Mouse (Mus musculus): ENCODE measurements around the gene Pcsk6. TPM values are rescaled to one million over a fixed set of nuclear protein-coding genes. Genes with fewer than 3 reads are reported as not detected.
"Not testable (repeated sequence)": the region's sequence is repeated elsewhere in the genome, so short reads cannot be mapped to it uniquely, and the experiment has no call there.

Gene Pcsk6
- total RNA-seq, 2 experiments from 2014 or later: 8.5 to 9.5 TPM

- intact Hi-C loops (cut with DNase I): no loop called here
- H3K27ac ChIP-seq: no peak overlapping the region
- no peak for TF ChIP-seq CTCF (IDR thresholded peaks at IDR 0.05)
- H3K4me3 ChIP-seq: no peak overlapping the region
- no peak for DNase-seq (ENCODE audit: extremely low spot score in 1 of 2, low spot score in 2 of 2)
Measured at GRCm38 (mm10) chr7:65914761-65915301, 53.3 kb downstream of the Pcsk6 start.

- H3K4me3 ChIP-seq: no peak overlapping the region
- intact Hi-C loops (cut with DNase I): no loop called here
- no peak for DNase-seq (ENCODE audit: extremely low spot score in 1 of 2, low spot score in 2 of 2)
- TF ChIP-seq CTCF (IDR thresholded peaks at IDR 0.05): no peak
- H3K27ac ChIP-seq: no peak overlapping the region
Measured at GRCm38 (mm10) chr7:65915821-65916220, 54.3 kb downstream of the Pcsk6 start.

GRCm38 (mm10) chr7:65916566-65916965, 55.0 kb downstream of the Pcsk6 start:
- DNase-seq (ENCODE audit: extremely low spot score in 1 of 2, low spot score in 2 of 2): no peak
- no peak for TF ChIP-seq CTCF (IDR thresholded peaks at IDR 0.05)
- intact Hi-C loops (cut with DNase I): no loop called here

GRCm38 (mm10) chr7:65918431-65918830, 56.9 kb downstream of the Pcsk6 start:
- Histone ChIP-seq H3K4me3 (no peak overlapping the region), H3K27ac (no peak overlapping the region)
- no peak for DNase-seq (ENCODE audit: extremely low spot score in 1 of 2, low spot score in 2 of 2)
- intact Hi-C loops (cut with DNase I): no loop called here
- no peak for TF ChIP-seq CTCF (IDR thresholded peaks at IDR 0.05)

More at GRCm38 (mm10) chr7:65916566-65916965, 55.0 kb downstream of the Pcsk6 start:
- H3K4me3 ChIP-seq: no peak overlapping the region
- H3K27ac ChIP-seq: no peak overlapping the region

- DNase-seq (ENCODE audit: extremely low spot score in 1 of 2, low spot score in 2 of 2): no peak
- H3K27ac ChIP-seq: no peak overlapping the region
- TF ChIP-seq CTCF (IDR thresholded peaks at IDR 0.05): no peak
- H3K4me3 ChIP-seq: no peak overlapping the region
- intact Hi-C loops (cut with DNase I): no loop called here
Measured at GRCm38 (mm10) chr7:65929398-65929797, 67.9 kb downstream of the Pcsk6 start.

- no peak for DNase-seq (ENCODE audit: extremely low spot score in 1 of 2, low spot score in 2 of 2)
- Histone ChIP-seq H3K4me3 (no peak overlapping the region), H3K27ac (no peak overlapping the region)
- TF ChIP-seq CTCF (IDR thresholded peaks at IDR 0.05): no peak
- intact Hi-C loops (cut with DNase I): loop anchor here (5.0 kb wide), 1 partner anchor 193 kb away; no protein-coding TSS in a partner anchor
Measured at GRCm38 (mm10) chr7:65930478-65930877, 68.9 kb downstream of the Pcsk6 start.

- not testable (repeated sequence) for DNase-seq (ENCODE audit: extremely low spot score in 1 of 2, low spot score in 2 of 2)
- intact Hi-C loops (cut with DNase I): loop anchor here (5.0 kb wide), 1 partner anchor 197 kb away; no protein-coding TSS in a partner anchor
Measured at GRCm38 (mm10) chr7:65934238-65934970, 72.9 kb downstream of the Pcsk6 start.

GRCm38 (mm10) chr7:65935211-65935610, 73.7 kb downstream of the Pcsk6 start:
- no peak overlapping the region for H3K4me3 ChIP-seq
- no peak for DNase-seq (ENCODE audit: extremely low spot score in 1 of 2, low spot score in 2 of 2)
- intact Hi-C loops (cut with DNase I): loop anchor here (5.0 kb wide), 1 partner anchor 233 kb away; no protein-coding TSS in a partner anchor
- peak; percentile 37 for TF ChIP-seq CTCF (IDR thresholded peaks at IDR 0.05)
- H3K27ac ChIP-seq: no peak overlapping the region

More at GRCm38 (mm10) chr7:65934238-65934970, 72.9 kb downstream of the Pcsk6 start:
- not testable (repeated sequence) for H3K27ac ChIP-seq, H3K4me3 ChIP-seq

- Histone ChIP-seq H3K4me3 (no peak overlapping the region), H3K27ac (no peak overlapping the region)
- DNase-seq (ENCODE audit: extremely low spot score in 1 of 2, low spot score in 2 of 2): no peak
- intact Hi-C loops (cut with DNase I): no loop called here
- no peak for TF ChIP-seq CTCF (IDR thresholded peaks at IDR 0.05)
Measured at GRCm38 (mm10) chr7:65940988-65941387, 79.5 kb downstream of the Pcsk6 start.

- Histone ChIP-seq H3K4me3 (no peak overlapping the region), H3K27ac (no peak overlapping the region)
- TF ChIP-seq CTCF (IDR thresholded peaks at IDR 0.05): no peak
- no peak for DNase-seq (ENCODE audit: extremely low spot score in 1 of 2, low spot score in 2 of 2)
- intact Hi-C loops (cut with DNase I): no loop called here
Measured at GRCm38 (mm10) chr7:65945342-65945993, 83.9 kb downstream of the Pcsk6 start.

GRCm38 (mm10) chr7:65946397-65946796, 84.9 kb downstream of the Pcsk6 start:
- no peak for TF ChIP-seq CTCF (IDR thresholded peaks at IDR 0.05)
- intact Hi-C loops (cut with DNase I): no loop called here
- DNase-seq (ENCODE audit: extremely low spot score in 1 of 2, low spot score in 2 of 2): no peak

GRCm38 (mm10) chr7:65948891-65949290, 87.4 kb downstream of the Pcsk6 start:
- no peak for DNase-seq (ENCODE audit: extremely low spot score in 1 of 2, low spot score in 2 of 2)

More at GRCm38 (mm10) chr7:65946397-65946796, 84.9 kb downstream of the Pcsk6 start:
- H3K27ac ChIP-seq: no peak overlapping the region
- H3K4me3 ChIP-seq: no peak overlapping the region

More at GRCm38 (mm10) chr7:65948891-65949290, 87.4 kb downstream of the Pcsk6 start:
- TF ChIP-seq CTCF (IDR thresholded peaks at IDR 0.05): no peak
- H3K4me3 ChIP-seq: no peak overlapping the region
- no peak overlapping the region for H3K27ac ChIP-seq
- intact Hi-C loops (cut with DNase I): no loop called here

Data from left cerebral cortex, adult 2 months (tissue).